Mouse (Mus musculus) retina, adult 2 months (tissue): ENCODE measurements around the gene Galnt10.

Source experiments
- DNase-seq: peaks from one replicate; pipeline ENCODE4 v3.0.0-alpha.2; 2012; ENCODE audit warnings: low read depth, low spot score

Gene Galnt10

GRCm38 (mm10) chr11:57689811-57690210 lies 44.6 kb downstream of the Galnt10 start:
- DNase-seq = no peak

GRCm38 (mm10) chr11:57690836-57691235 lies 45.6 kb downstream of the Galnt10 start:
- DNase-seq = no peak

- no peak for DNase-seq
Observed at GRCm38 (mm10) chr11:57691939-57692338, 46.7 kb downstream of the Galnt10 start.

GRCm38 (mm10) chr11:57692726-57693125 lies 47.5 kb downstream of the Galnt10 start:
- no peak for DNase-seq

GRCm38 (mm10) chr11:57694486-57694885 lies 49.2 kb downstream of the Galnt10 start:
- no peak for DNase-seq

- peak; percentile 59 for DNase-seq
Observed at GRCm38 (mm10) chr11:57696207-57696676, 51.0 kb downstream of the Galnt10 start.

- no peak for DNase-seq
Observed at GRCm38 (mm10) chr11:57696807-57697251, 51.6 kb downstream of the Galnt10 start.

GRCm38 (mm10) chr11:57700114-57700513 lies 54.9 kb downstream of the Galnt10 start:
- DNase-seq = no peak

GRCm38 (mm10) chr11:57701193-57701925 lies 56.1 kb downstream of the Galnt10 start:
- no peak for DNase-seq

- DNase-seq = no peak
Observed at GRCm38 (mm10) chr11:57701956-57702355, 56.7 kb downstream of the Galnt10 start.

GRCm38 (mm10) chr11:57706620-57707019 lies 61.4 kb downstream of the Galnt10 start:
- no peak for DNase-seq

GRCm38 (mm10) chr11:57707114-57707798 lies 62.0 kb downstream of the Galnt10 start:
- no peak for DNase-seq

- no peak for DNase-seq
Observed at GRCm38 (mm10) chr11:57708174-57709154, 63.2 kb downstream of the Galnt10 start.

GRCm38 (mm10) chr11:57713960-57714359 lies 68.7 kb downstream of the Galnt10 start:
- no peak for DNase-seq

- peak; percentile 69 for DNase-seq
Observed at GRCm38 (mm10) chr11:57716721-57717120, 71.5 kb downstream of the Galnt10 start.

GRCm38 (mm10) chr11:57717432-57717831 lies 72.2 kb downstream of the Galnt10 start:
- no peak for DNase-seq

- no peak for DNase-seq
Observed at GRCm38 (mm10) chr11:57718081-57718480, 72.8 kb downstream of the Galnt10 start.

- DNase-seq = no peak
Observed at GRCm38 (mm10) chr11:57719631-57720030, 74.4 kb downstream of the Galnt10 start.

GRCm38 (mm10) chr11:57720076-57720475 lies 74.8 kb downstream of the Galnt10 start:
- DNase-seq = no peak

- no peak for DNase-seq
Observed at GRCm38 (mm10) chr11:57724791-57725463, 79.7 kb downstream of the Galnt10 start.

- no peak for DNase-seq
Observed at GRCm38 (mm10) chr11:57725926-57726325, 80.7 kb downstream of the Galnt10 start.
